In the genomic region with DNA sequence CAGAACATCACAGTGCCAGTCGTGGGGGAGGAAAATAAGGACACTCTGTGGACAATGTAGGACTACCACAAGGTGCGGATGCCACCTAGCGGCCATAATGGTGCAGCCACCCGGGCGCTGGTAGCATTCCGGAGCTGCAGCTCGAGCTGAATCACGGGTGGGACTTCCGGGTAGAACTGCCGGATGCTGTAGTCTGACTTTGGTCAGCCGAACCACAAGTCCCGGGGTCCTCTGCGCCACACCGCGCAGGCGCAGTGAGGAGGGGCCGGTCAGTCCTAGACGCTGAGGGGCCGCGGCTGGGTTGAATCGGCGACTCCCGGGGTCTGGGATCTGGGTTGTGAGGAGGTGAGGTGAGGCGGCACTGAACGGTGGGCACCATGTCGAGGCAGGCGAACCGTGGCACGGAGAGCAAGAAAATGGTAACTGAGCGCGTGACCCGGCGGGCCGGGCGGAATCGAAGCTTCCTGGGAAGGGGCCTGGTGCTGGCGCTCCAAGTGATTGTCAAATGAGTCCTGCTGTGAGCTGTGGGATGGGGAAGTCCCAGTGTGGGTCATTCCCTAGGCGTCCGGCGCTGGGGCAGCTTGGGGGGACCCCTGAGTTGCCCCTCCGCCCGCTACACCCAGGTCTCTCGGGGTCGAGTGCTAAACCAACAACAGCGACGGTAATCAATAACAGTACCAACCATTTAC, we compare ENCODE assay signal across 8 mouse cellular contexts. TPM values are rescaled to one million over a fixed set of nuclear protein-coding genes. Genes with fewer than 3 reads are reported as not detected.
A peak's percentile ranks its signal among the peaks of the same experiment; 100 is the strongest.
DNase-seq lines count a peak whose midpoint lies in the region; ATAC-seq lines count a peak whose summit lies in the region.

A gene (plus strand): TSS at position 207 of the 689 bp plus-strand sequence.

- 0 out of 2 replicates have a peak, but pooled peaks cover 5% of the 10 kb centered on the region for H3K36me3 ChIP-seq in intestine, embryonic 14.5 days (ENCODE audit: control insufficient read depth, insufficient read depth, low read length)

- ATAC-seq in intestine, embryonic 14.5 days (replicated peaks; ENCODE audit: low FRiP score, low TSS enrichment, low read depth), result peak; percentile 90

- peak within 1 kb of the TSS; percentile 96 for H3K27ac ChIP-seq in intestine, embryonic 14.5 days (ENCODE audit: low read depth)

- H3K27me3 ChIP-seq in intestine, embryonic 14.5 days (replicated peaks; ENCODE audit: control insufficient read depth, insufficient read depth, low read length), result no peaks in the 10 kb centered on the region

- H3K4me2 ChIP-seq in intestine, embryonic 14.5 days (ENCODE audit: low read length), result peak within 1 kb of the TSS; percentile 79

- no peaks in the 10 kb centered on the region for H3K9me3 ChIP-seq in intestine, embryonic 14.5 days (ENCODE audit: control insufficient read depth, low read length)

- peaks cover 47% of the 10 kb centered on the region for H3K4me1 ChIP-seq in intestine, embryonic 14.5 days (replicated peaks; ENCODE audit: control insufficient read depth, insufficient read depth, low read length)

- peak within 1 kb of the TSS; percentile 77 for H3K4me3 ChIP-seq in intestine, embryonic 14.5 days (ENCODE audit: low read depth, low read length)

- DNase-seq in adrenal gland, adult 18-20 months (ENCODE audit: low spot score in 2 of 2), result peak; percentile 98
- peak; percentile 98 for DNase-seq in embryo, embryonic 11 days
- peak; percentile 99 for DNase-seq in gastrocnemius, postnatal 25 days
- peak; percentile 99 for DNase-seq in intestine, embryonic 14.5 days (ENCODE audit: low spot score)
- DNase-seq in left cerebral cortex, postnatal 14 days (ENCODE audit: low spot score in 2 of 2), result peak; percentile 100
- peak; percentile 99 for DNase-seq in mesoderm, embryonic 11.5 days (ENCODE audit: low read depth, low spot score)
- peak; percentile 100 for DNase-seq in right cerebral cortex, postnatal 36 days (ENCODE audit: low spot score in 2 of 2)
- peak; percentile 97 for DNase-seq in yolk sac, embryonic 10.5 days (ENCODE audit: low spot score)

- intact Hi-C loops in left cerebral cortex, postnatal 14 days (cut with DNase I), result loop anchor here (1.0 to 5.0 kb wide), 3 partner anchors 35 to 175 kb away; no protein-coding TSS in a partner anchor

- under 1% methylated on average over 46 of the region's 46 CpGs for WGBS in intestine, embryonic 14.5 days

- H3K9ac ChIP-seq in intestine, embryonic 14.5 days (ENCODE audit: low read length), result peak within 1 kb of the TSS; percentile 84

RNA-seq across cellular contexts. Expression of the gene that starts here (rescaled TPM):
- total RNA-seq in adrenal gland, adult 18-20 months (2021), result 10 to 100 TPM; 89.7 to 92.1 TPM
- 10 to 100 TPM; 18.0 to 21.0 TPM for total RNA-seq in gastrocnemius, postnatal 25 days (2021)
- 20.5 and 24.6 TPM in 2 replicates for polyA plus RNA-seq in intestine, embryonic 14.5 days (2014; fragmentation: Nextera tagmentation; extraction: Ambion mirVana)
- total RNA-seq in left cerebral cortex, postnatal 14 days (2021), result 10 to 100 TPM; 82.0 to 85.4 TPM

Comparison
In these comparisons a context has a peak if more than half of its experiments do, and no peak if none do; other contexts are left out.
1. Peak in every context shown above with its lines: DNase-seq, ATAC-seq, H3K4me3 ChIP-seq and H3K27ac ChIP-seq.